Mouse (Mus musculus) layer of hippocampus, adult 6 months (tissue): ENCODE measurements around the gene Sergef. TPM values are rescaled to one million over a fixed set of nuclear protein-coding genes. Genes with fewer than 3 reads are reported as not detected.

Experiments used
- long read RNA-seq, 2 experiments: library from polyadenylated mRNA; unstranded; transcript quantifications; one replicate each; pipeline ENCODE4 v2.0.0; 2019 to 2020
- polyA plus RNA-seq: library from polyadenylated mRNA; unstranded; fragments of <200 nt; fragmentation: Nextera tagmentation; gene quantifications from 2 replicates; pipeline ENCODE4 v1.2.3, GENCODE M21; 2021

Sergef gene
- 32.6 and 34.1 TPM in 2 replicates for polyA plus RNA-seq
- long read RNA-seq, experiment 1, transcript Sergef-201 (11 exons, 1,465 nt): major isoform, 32 of 63 reads
- long read RNA-seq, experiment 1, partial matches to known transcripts: 9 of 63 reads
- long read RNA-seq, experiment 1, other reads (novel, unspliced or antisense): 22 of 63 reads
- long read RNA-seq, experiment 2, transcript Sergef-206 (12 exons, 2,551 nt): minor isoform, 5 of 156 reads
- long read RNA-seq, experiment 2, transcript Sergef-201 (11 exons, 1,465 nt): major isoform, 67 of 156 reads
- long read RNA-seq, experiment 2, partial matches to known transcripts: 37 of 156 reads
- long read RNA-seq, experiment 2, other reads (novel, unspliced or antisense): 47 of 156 reads

DNA sequence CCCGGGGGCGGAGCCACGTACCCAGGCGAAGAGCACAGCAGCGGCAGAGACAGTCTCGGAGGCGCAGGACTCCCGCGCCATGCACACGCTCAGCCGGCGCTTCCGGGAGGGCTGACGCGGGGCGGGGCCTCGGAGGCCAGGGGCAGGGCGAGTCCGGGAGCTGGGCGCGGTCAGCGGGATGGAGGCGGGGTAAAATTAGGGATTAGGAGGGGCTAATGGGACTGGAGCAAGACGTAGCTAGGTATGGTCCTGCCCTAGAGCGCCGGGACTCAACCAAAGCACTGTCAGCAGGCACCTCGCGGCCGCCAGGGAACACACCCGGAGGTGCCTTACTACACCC is at the start of gene Sergef:
Sergef (minus strand) TSS at position 116 of the 340 bp plus-strand sequence.

DNA sequence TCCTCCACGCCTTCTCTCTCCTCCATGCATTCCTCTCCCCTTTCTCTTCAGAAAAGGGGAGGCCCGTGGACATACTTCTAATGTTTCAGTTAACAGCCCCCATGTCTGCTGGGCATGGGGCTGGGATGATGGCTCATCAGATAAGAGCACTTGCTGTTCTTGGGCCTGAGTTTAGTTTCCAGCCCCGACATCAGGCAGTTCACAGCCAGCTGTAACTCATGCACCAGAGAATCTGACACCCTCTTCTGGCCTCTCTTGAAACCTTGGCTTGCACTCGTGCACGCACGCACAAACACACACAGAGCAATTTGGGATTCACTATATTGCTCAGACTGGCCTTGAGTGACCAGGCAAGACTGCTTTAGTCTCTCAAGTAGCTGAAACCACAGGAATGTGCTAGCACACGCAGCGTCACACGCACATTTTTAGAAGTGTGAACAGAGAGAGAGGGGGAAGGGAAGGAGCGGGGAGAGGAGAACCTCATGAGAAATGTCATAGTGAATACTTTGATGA is 32.6 kb upstream of the Sergef start, which contains the start of gene Tph1:
Tph1 (minus strand) TSS at position 378 of the 513 bp plus-strand sequence.

DNA sequence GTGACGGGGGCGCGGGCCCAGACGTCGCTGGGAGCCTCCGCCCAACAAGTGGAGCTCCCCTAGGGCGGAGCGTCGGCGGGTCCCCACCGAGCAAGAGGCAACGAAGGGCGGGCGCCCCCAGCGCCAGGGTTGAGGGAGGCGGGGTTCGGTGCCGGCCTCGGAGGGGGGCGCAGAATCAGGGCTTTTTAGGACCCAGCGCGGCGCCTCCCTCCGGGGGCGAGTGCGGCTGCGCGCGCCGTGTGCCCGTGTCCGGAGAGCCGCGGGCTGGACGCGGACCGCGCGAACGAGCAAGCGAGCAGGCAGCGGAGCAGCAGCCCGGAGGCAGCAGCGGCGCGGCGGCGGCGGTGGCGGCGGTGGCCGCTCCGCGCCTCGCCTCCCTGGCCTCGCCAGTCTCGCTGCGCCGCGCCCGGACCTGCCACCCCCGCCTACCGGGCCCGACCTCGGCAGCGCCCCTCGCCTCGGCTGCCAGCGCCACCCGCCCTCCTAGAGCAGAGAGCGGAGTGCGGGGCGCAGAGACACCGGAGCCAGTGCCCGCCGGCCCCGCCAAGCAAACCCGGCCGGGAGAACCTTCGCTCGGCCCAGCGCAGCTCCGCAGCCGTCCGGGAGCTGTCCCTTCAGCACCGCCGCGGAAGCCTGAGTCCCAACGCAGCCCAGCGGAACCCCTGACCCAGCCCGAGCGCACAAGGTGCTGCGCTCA is 243.2 kb downstream of the Sergef start, which contains the start of gene Kcnc1:
Kcnc1 (plus strand) TSS at position 267 of the 697 bp plus-strand sequence.

Other genes starting within 250 kb of the Sergef start
- 20.2 and 20.9 TPM in 2 replicates for gene Kcnc1, start 243.3 kb downstream of the Sergef start, polyA plus RNA-seq
- gene Tph1, start 32.7 kb upstream of the Sergef start, polyA plus RNA-seq: 0.34 and 0.64 TPM in 2 replicates
- gene Saal1, start 70.9 kb upstream of the Sergef start, polyA plus RNA-seq: 9.9 and 11.1 TPM in 2 replicates
- gene Saa3, start 75.9 kb upstream of the Sergef start, polyA plus RNA-seq: not detected in 2 replicates
- gene Saa4, start 92.8 kb upstream of the Sergef start, polyA plus RNA-seq: not detected in 2 replicates
- 0.19 and 0.28 TPM in 2 replicates for gene Saa1, start 103.2 kb upstream of the Sergef start, polyA plus RNA-seq
- gene Saa2, start 112.0 kb upstream of the Sergef start, polyA plus RNA-seq: 0.53 TPM in 1 of 2 replicates, not detected in the other
- 3.3 and 4.4 TPM in 2 replicates for gene Hps5, start 156.3 kb upstream of the Sergef start, polyA plus RNA-seq
- 14.6 and 17.1 TPM in 2 replicates for gene Gtf2h1, start 156.3 kb upstream of the Sergef start, polyA plus RNA-seq
- gene Ldha, start 201.7 kb upstream of the Sergef start, polyA plus RNA-seq: 957 and 989 TPM in 2 replicates
- not detected in 2 replicates for gene Ldhc, start 221.4 kb upstream of the Sergef start, polyA plus RNA-seq